Mouse (Mus musculus): Measurements from ENCODE around the gene Trf. TPM values are rescaled to one million over a fixed set of nuclear protein-coding genes. Genes with fewer than 3 reads are reported as not detected.
A peak's percentile ranks its signal among the peaks of the same experiment; 100 is the strongest.

The Trf gene
- polyA plus RNA-seq, 1 experiment from 2014 or later = 42.1 TPM

- no peak for ATAC-seq (ENCODE audit: insufficient number of reproducible peaks, low FRiP score, low TSS enrichment, low read depth)
- Histone ChIP-seq H3K27me3 (no peaks in the 10 kb centered on the region), H3K36me3 (no peaks in the 10 kb centered on the region), H3K4me2 (no peak overlapping the region), H3K9ac (no peak overlapping the region), H3K27ac (no peak overlapping the region), H3K9me3 (no peaks in the 10 kb centered on the region), H3K4me1 (no peaks in the 10 kb centered on the region), H3K4me3 (no peak overlapping the region)
- WGBS = 64% methylated on average over 2 of the region's 2 CpGs
These were observed 16.6 kb downstream of the Trf start for GRCm38 (mm10) chr9:103213631-103214030.

GRCm38 (mm10) chr9:103212654-103213420 lies 17.4 kb downstream of the Trf start:
- Histone ChIP-seq H3K36me3 (no peaks in the 10 kb centered on the region), H3K4me2 (peak overlapping the region; percentile 42), H3K27ac (no peak overlapping the region), H3K4me1 (no peaks in the 10 kb centered on the region), H3K9ac (no peak overlapping the region), H3K4me3 (peak overlapping the region; percentile 31), H3K9me3 (no peaks in the 10 kb centered on the region), H3K27me3 (no peaks in the 10 kb centered on the region)
- 46% methylated on average over 28 of the region's 28 CpGs for WGBS
- no peak for ATAC-seq (ENCODE audit: insufficient number of reproducible peaks, low FRiP score, low TSS enrichment, low read depth)

GRCm38 (mm10) chr9:103208802-103209423 lies 21.3 kb downstream of the Trf start:
- H3K9me3 ChIP-seq = no peaks in the 10 kb centered on the region
- no peak overlapping the region for H3K9ac ChIP-seq
- ATAC-seq (ENCODE audit: insufficient number of reproducible peaks, low FRiP score, low TSS enrichment, low read depth) = no peak
- H3K4me1 ChIP-seq = no peaks in the 10 kb centered on the region
- H3K27me3 ChIP-seq = no peaks in the 10 kb centered on the region
- no peak overlapping the region for H3K4me3 ChIP-seq
- 52% methylated on average over 6 of the region's 6 CpGs for WGBS
- no peak overlapping the region for H3K27ac ChIP-seq
- H3K4me2 ChIP-seq = no peak overlapping the region
- no peaks in the 10 kb centered on the region for H3K36me3 ChIP-seq

GRCm38 (mm10) chr9:103207846-103208245 lies 22.4 kb downstream of the Trf start:
- peak; percentile 61; the same call in 1 of the 2 replicates for ATAC-seq (ENCODE audit: insufficient number of reproducible peaks, low FRiP score, low TSS enrichment, low read depth)
- H3K4me3 ChIP-seq = peak overlapping the region; percentile 22

GRCm38 (mm10) chr9:103205786-103206185 lies 24.5 kb downstream of the Trf start:
- Histone ChIP-seq H3K4me3 (no peak overlapping the region), H3K9me3 (no peaks in the 10 kb centered on the region), H3K27me3 (no peaks in the 10 kb centered on the region), H3K36me3 (no peaks in the 10 kb centered on the region), H3K4me1 (peaks cover 5% of the 10 kb centered on the region; the same call in 1 of the 2 replicates), H3K9ac (no peak overlapping the region), H3K27ac (no peak overlapping the region), H3K4me2 (no peak overlapping the region)
- whole genome bisulfite sequencing = 87% methylated on average over 5 of the region's 5 CpGs
- ATAC-seq (ENCODE audit: insufficient number of reproducible peaks, low FRiP score, low TSS enrichment, low read depth) = no peak

More at GRCm38 (mm10) chr9:103207846-103208245, 22.4 kb downstream of the Trf start:
- Histone ChIP-seq H3K36me3 (no peaks in the 10 kb centered on the region), H3K9me3 (no peaks in the 10 kb centered on the region), H3K27ac (no peak overlapping the region), H3K4me2 (peak overlapping the region; percentile 39), H3K27me3 (no peaks in the 10 kb centered on the region), H3K4me1 (no peaks in the 10 kb centered on the region), H3K9ac (no peak overlapping the region)
- 9% methylated on average over 16 of the region's 16 CpGs for WGBS

GRCm38 (mm10) chr9:103201561-103202260 lies 28.5 kb downstream of the Trf start, which contains the start of gene Srprb:
Gene Srprb (minus strand): TSS chr9:103202137.
- Histone ChIP-seq H3K4me1 (peaks cover 5% of the 10 kb centered on the region; the same call in 1 of the 2 replicates), H3K27me3 (no peaks in the 10 kb centered on the region), H3K9me3 (no peaks in the 10 kb centered on the region), H3K4me3 (peak within 1 kb of the TSS; percentile 79), H3K27ac (peak within 1 kb of the TSS; percentile 86), H3K9ac (peak within 1 kb of the TSS; percentile 75), H3K4me2 (peak within 1 kb of the TSS; percentile 53), H3K36me3 (peaks cover 19% of the 10 kb centered on the region)
- under 1% methylated on average over 45 of the region's 45 CpGs for WGBS
- peak; percentile 95 for ATAC-seq (ENCODE audit: insufficient number of reproducible peaks, low FRiP score, low TSS enrichment, low read depth)

GRCm38 (mm10) chr9:103188416-103188815 lies 41.8 kb downstream of the Trf start:
- Histone ChIP-seq H3K9ac (no peak overlapping the region), H3K4me2 (no peak overlapping the region), H3K27ac (no peak overlapping the region), H3K4me1 (no peaks in the 10 kb centered on the region), H3K4me3 (no peak overlapping the region), H3K27me3 (no peaks in the 10 kb centered on the region), H3K36me3 (peaks cover 57% of the 10 kb centered on the region), H3K9me3 (no peaks in the 10 kb centered on the region)
- no peak for ATAC-seq (ENCODE audit: insufficient number of reproducible peaks, low FRiP score, low TSS enrichment, low read depth)
- WGBS = 88% methylated on average over 4 of the region's 4 CpGs

- Histone ChIP-seq H3K4me1 (no peaks in the 10 kb centered on the region), H3K36me3 (peaks cover 41% of the 10 kb centered on the region), H3K4me3 (no peak overlapping the region), H3K9me3 (no peaks in the 10 kb centered on the region), H3K27me3 (no peaks in the 10 kb centered on the region), H3K27ac (no peak overlapping the region), H3K9ac (no peak overlapping the region), H3K4me2 (no peak overlapping the region)
- ATAC-seq (ENCODE audit: insufficient number of reproducible peaks, low FRiP score, low TSS enrichment, low read depth) = no peak
- WGBS = 58% methylated on average over 9 of the region's 9 CpGs
These were observed 43.5 kb downstream of the Trf start for GRCm38 (mm10) chr9:103186747-103187146.

GRCm38 (mm10) chr9:103185946-103186345 lies 44.3 kb downstream of the Trf start:
- H3K4me1 ChIP-seq = 0 out of 2 replicates have a peak, but pooled peaks cover 3% of the 10 kb centered on the region
- H3K9ac ChIP-seq = no peak overlapping the region
- H3K9me3 ChIP-seq = no peaks in the 10 kb centered on the region
- no peak overlapping the region for H3K4me3 ChIP-seq
- no peaks in the 10 kb centered on the region for H3K27me3 ChIP-seq
- ATAC-seq (ENCODE audit: insufficient number of reproducible peaks, low FRiP score, low TSS enrichment, low read depth) = no peak
- WGBS = 91% methylated on average over 8 of the region's 8 CpGs
- H3K27ac ChIP-seq = no peak overlapping the region
- no peak overlapping the region for H3K4me2 ChIP-seq
- H3K36me3 ChIP-seq = peaks cover 34% of the 10 kb centered on the region

GRCm38 (mm10) chr9:103184855-103185254 lies 45.4 kb downstream of the Trf start:
- WGBS = 51% methylated on average over 4 of the region's 4 CpGs
- no peak overlapping the region for H3K4me2 ChIP-seq

GRCm38 (mm10) chr9:103181886-103182285 lies 48.4 kb downstream of the Trf start:
- ATAC-seq (ENCODE audit: insufficient number of reproducible peaks, low FRiP score, low TSS enrichment, low read depth) = no peak
- WGBS = 85% methylated on average over 8 of the region's 8 CpGs
- H3K4me1 ChIP-seq = peaks cover 16% of the 10 kb centered on the region
- H3K4me3 ChIP-seq = no peak overlapping the region
- no peak overlapping the region for H3K27ac ChIP-seq
- H3K9me3 ChIP-seq = no peaks in the 10 kb centered on the region
- H3K4me2 ChIP-seq = no peak overlapping the region
- H3K9ac ChIP-seq = no peak overlapping the region
- H3K36me3 ChIP-seq = no peaks in the 10 kb centered on the region
- H3K27me3 ChIP-seq = no peaks in the 10 kb centered on the region

More at GRCm38 (mm10) chr9:103184855-103185254, 45.4 kb downstream of the Trf start:
- ATAC-seq (ENCODE audit: insufficient number of reproducible peaks, low FRiP score, low TSS enrichment, low read depth) = no peak
- Histone ChIP-seq H3K27ac (no peak overlapping the region), H3K36me3 (peaks cover 23% of the 10 kb centered on the region), H3K4me1 (peaks cover 14% of the 10 kb centered on the region), H3K4me3 (no peak overlapping the region), H3K27me3 (no peaks in the 10 kb centered on the region), H3K9ac (no peak overlapping the region), H3K9me3 (no peaks in the 10 kb centered on the region)

All from limb, embryonic 15.5 days (tissue).